Mouse (Mus musculus) spleen, postnatal 4 days (tissue): Measurements from ENCODE around the gene Atf6b.

Experiments
- DNase-seq, 2 experiments: peaks; one replicate each; pipeline ENCODE4 v3.0.0; 2022; ENCODE audit warnings: low spot score in 2 of 2

The Atf6b gene

GRCm38 (mm10) chr17:34627093-34627942 is 19.6 kb upstream of the Atf6b start:
- peak; percentile 68 to 75 for DNase-seq

- peak in 1 of 2 experiments; percentile 75 for DNase-seq
Measured at GRCm38 (mm10) chr17:34627943-34628643, 18.9 kb upstream of the Atf6b start, which contains the start of gene Ppt2. Gene Ppt2 (minus strand): TSS chr17:34628510.

- DNase-seq = no peak
Measured at GRCm38 (mm10) chr17:34628644-34628967, 18.3 kb upstream of the Atf6b start.

GRCm38 (mm10) chr17:34629221-34629751 is 17.7 kb upstream of the Atf6b start, which contains the start of gene Prrt1:
Gene Prrt1 (plus strand): TSS chr17:34629533.
- no peak for DNase-seq

- no peak for DNase-seq
Measured at GRCm38 (mm10) chr17:34629796-34630603, 16.9 kb upstream of the Atf6b start.

GRCm38 (mm10) chr17:34630761-34631301 is 16.1 kb upstream of the Atf6b start:
- no peak for DNase-seq

GRCm38 (mm10) chr17:34631647-34632046 is 15.3 kb upstream of the Atf6b start:
- no peak for DNase-seq

GRCm38 (mm10) chr17:34632261-34632691 is 14.7 kb upstream of the Atf6b start:
- DNase-seq = peak in 1 of 2 experiments; percentile 76

GRCm38 (mm10) chr17:34635671-34636070 is 11.3 kb upstream of the Atf6b start:
- DNase-seq = no peak

GRCm38 (mm10) chr17:34637459-34637858 is 9.5 kb upstream of the Atf6b start:
- no peak for DNase-seq

GRCm38 (mm10) chr17:34639461-34640255 is 7.3 kb upstream of the Atf6b start:
- DNase-seq = no peak

- DNase-seq = no peak
Measured at GRCm38 (mm10) chr17:34640778-34641601, 6.0 kb upstream of the Atf6b start.

GRCm38 (mm10) chr17:34641945-34642344 is 5.0 kb upstream of the Atf6b start:
- DNase-seq = no peak

GRCm38 (mm10) chr17:34643379-34643778 is 3.6 kb upstream of the Atf6b start:
- no peak for DNase-seq

GRCm38 (mm10) chr17:34643944-34644343 is 3.0 kb upstream of the Atf6b start:
- no peak for DNase-seq

- DNase-seq = peak; percentile 91 to 93
Measured at GRCm38 (mm10) chr17:34644608-34645007, 2.3 kb upstream of the Atf6b start, which contains the start of gene Fkbpl. Gene Fkbpl (plus strand): TSS chr17:34644764.

GRCm38 (mm10) chr17:34645256-34645829 is 1.6 kb upstream of the Atf6b start:
- DNase-seq = no peak

- no peak for DNase-seq
Measured at GRCm38 (mm10) chr17:34645831-34646511, 975 bp upstream of the Atf6b start.
